Mouse (Mus musculus) thymus, adult 18-20 months (tissue): ENCODE measurements around the gene Mrps26.
"Not testable (repeated sequence)": the region's sequence is repeated elsewhere in the genome, so short reads cannot be mapped to it uniquely, and the experiment has no call there.

Experiments used
- DNase-seq, 2 experiments: peaks; one replicate each; pipeline ENCODE4 v3.0.0; 2022; ENCODE audit warnings: mixed read lengths in 2 of 2

Gene Mrps26

GRCm38 (mm10) chr2:130576564-130576963 lies 13.0 kb downstream of the Mrps26 start:
- DNase-seq, result not testable (repeated sequence)

- DNase-seq, result no peak
Measured at GRCm38 (mm10) chr2:130577021-130577420, 13.5 kb downstream of the Mrps26 start.

GRCm38 (mm10) chr2:130577632-130578031 lies 14.1 kb downstream of the Mrps26 start:
- DNase-seq, result peak; percentile 29 to 37

GRCm38 (mm10) chr2:130578148-130578547 lies 14.6 kb downstream of the Mrps26 start:
- peak; percentile 35 to 44 for DNase-seq

GRCm38 (mm10) chr2:130579791-130580190 lies 16.2 kb downstream of the Mrps26 start:
- DNase-seq, result no peak

- no peak for DNase-seq
Measured at GRCm38 (mm10) chr2:130581201-130581600, 17.7 kb downstream of the Mrps26 start.

- no peak for DNase-seq
Measured at GRCm38 (mm10) chr2:130582552-130582951, 19.0 kb downstream of the Mrps26 start, which contains the start of gene Avp. TSS of gene Avp (minus strand) at chr2:130582554.

GRCm38 (mm10) chr2:130583902-130584560 lies 20.5 kb downstream of the Mrps26 start:
- DNase-seq, result no peak

- no peak for DNase-seq
Measured at GRCm38 (mm10) chr2:130586016-130586415, 22.5 kb downstream of the Mrps26 start.

GRCm38 (mm10) chr2:130588373-130588772 lies 24.8 kb downstream of the Mrps26 start:
- no peak for DNase-seq

GRCm38 (mm10) chr2:130589157-130589556 lies 25.6 kb downstream of the Mrps26 start:
- DNase-seq, result no peak

- no peak for DNase-seq
Measured at GRCm38 (mm10) chr2:130589761-130590160, 26.2 kb downstream of the Mrps26 start.

- DNase-seq, result no peak
Measured at GRCm38 (mm10) chr2:130591016-130591415, 27.5 kb downstream of the Mrps26 start.

- no peak for DNase-seq
Measured at GRCm38 (mm10) chr2:130595596-130595995, 32.1 kb downstream of the Mrps26 start.

- no peak for DNase-seq
Measured at GRCm38 (mm10) chr2:130597601-130598010, 34.1 kb downstream of the Mrps26 start.

GRCm38 (mm10) chr2:130598399-130598798 lies 34.9 kb downstream of the Mrps26 start:
- DNase-seq, result no peak

GRCm38 (mm10) chr2:130602195-130602594 lies 38.7 kb downstream of the Mrps26 start:
- DNase-seq, result no peak

- DNase-seq, result no peak
Measured at GRCm38 (mm10) chr2:130613091-130613490, 49.5 kb downstream of the Mrps26 start.
